Mouse (Mus musculus) monocyte, adult 2 months (primary cell): ENCODE measurements around the gene Elovl5.
"Not testable (repeated sequence)": the region's sequence is repeated elsewhere in the genome, so short reads cannot be mapped to it uniquely, and the experiment has no call there.

Source experiments
- DNase-seq, 2 experiments: peaks; one replicate each; pipeline ENCODE4 v3.0.0; 2022; ENCODE audit warnings: low spot score in 2 of 2, low read depth in 1 of 2

Elovl5 gene

DNA sequence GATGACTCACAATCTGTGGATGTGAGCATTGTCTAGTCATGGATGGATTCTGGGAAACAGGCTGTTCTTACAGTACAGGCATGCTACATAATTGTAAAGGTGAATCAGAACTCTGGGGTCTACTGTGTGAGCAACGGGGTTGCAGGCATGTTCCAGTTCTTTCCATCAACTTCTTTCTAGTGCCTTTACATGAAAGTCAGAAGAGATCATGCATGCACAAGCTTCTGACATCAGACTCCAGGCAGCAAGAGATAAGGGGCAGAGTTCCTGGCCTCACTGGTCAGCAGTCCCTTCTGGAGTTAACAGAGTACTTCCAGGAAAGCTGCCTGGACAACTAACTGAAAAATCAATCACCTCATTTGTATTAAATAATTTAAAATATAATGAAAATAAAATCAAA is 75.9 kb downstream of the Elovl5 start:
- DNase-seq: no peak

DNA sequence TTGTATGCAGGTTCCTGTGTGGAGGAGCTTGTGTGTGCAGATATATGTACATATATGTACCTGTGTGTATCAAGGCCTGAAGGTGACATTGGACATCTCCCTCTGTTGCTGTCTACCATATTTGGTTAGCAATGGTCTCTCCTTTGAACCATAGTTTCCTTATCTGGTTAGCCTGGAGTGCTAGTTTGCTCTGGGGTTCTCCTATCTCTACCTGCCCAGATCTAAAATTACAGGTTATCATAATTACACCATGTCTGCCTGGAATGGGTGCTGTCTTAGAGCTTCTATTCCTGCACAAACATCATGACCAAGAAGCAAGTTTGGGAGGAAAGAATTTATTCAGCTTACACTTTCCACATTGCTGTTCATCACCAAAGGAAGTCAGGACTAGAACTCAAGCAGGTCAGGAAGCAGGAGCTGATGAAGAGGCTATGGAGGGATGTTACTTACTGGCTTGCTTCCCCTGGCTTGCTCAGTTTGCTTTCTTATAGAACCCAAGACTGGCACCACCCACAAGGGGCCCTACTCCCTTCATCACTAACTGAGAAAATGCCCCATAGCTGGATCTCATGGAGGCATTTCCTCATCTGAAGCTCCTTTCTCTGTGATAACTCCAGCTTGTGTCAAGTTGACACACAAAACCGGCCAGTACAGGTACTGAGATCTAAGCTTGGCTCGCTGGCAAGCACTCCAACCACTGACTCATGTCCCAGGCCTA is 76.5 kb downstream of the Elovl5 start:
- DNase-seq: not testable (repeated sequence)

DNA sequence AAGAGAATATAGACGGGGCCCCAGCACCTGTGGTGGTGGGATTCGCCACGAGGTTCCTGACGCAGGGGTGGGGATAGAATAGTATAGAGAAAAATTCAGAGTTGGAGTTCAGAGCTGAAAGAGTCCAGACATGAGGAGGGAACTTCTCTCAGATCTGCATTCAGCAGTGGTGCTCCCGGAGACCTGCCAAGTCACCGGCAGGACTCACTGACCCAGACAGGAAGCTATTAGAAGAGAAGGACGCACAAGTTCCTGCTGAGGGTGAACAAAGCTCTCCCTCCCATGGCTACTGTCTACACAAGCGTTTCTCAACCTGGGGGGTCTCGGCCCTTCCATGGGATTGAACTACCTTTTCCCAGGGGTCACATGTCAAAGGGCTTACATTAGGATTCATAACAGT is 78.1 kb downstream of the Elovl5 start:
- DNase-seq: no peak

DNA sequence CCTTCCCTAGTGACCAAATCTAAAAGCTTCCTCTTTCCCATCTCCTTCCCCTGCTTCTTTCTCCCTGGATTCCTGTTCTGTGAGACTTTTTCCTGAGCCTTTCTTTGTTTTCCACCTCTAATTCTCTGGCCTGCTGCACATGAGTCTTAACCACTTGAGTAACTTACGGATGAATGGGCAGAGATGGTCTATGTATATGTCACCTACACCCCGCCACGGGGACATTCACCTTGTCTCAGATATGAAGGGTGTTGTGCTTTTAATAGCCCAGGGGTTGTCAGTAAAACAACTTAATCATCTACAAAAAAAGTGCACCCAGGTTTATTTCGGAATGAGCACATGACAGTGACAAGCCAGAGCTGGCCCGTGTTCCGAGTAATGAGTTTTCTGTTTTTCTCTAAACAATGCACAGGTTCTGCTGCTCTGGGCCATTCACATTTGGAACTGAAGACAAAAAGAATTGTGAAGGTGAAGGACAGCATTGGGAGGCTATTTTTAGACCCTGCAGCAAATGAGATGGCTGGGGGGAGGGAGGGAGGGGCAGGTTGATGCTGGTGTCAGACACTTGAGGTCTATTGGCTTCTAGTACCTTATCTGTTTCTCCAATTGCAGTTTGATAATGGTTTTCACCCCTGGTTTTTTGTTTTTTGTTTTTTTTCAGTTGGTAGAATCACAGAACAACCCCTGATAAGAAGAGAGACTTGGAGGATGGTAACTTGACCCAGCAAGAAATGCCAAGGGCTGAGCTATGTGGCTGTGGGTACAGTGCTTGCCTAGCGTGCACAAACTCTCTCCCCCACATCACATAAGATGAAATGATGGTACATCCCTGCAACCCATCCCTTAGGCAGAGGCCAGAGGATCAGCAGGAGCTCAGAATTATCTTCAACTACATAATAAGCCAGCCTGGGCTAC is 83.7 kb downstream of the Elovl5 start:
- DNase-seq: no peak

DNA sequence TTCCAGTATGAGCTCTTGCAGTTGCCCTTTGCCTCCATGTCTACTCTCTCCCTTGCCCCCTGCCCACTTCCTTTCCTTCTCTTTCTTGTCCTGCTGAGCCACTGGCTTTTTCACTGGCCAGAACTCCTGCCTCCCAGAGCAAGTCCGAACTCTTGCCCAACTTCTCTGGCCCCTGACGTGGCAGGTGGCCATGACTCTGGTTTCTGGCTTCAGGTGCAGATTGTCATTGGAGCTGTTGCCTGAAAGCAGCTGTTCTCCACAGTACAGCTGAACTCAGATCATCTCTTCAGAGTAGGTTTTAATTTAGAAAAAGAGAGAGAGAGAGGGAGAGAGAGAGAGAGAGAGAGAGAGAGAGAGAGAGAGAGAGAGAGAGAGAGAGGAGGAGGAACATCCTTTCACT is 86.1 kb downstream of the Elovl5 start:
- no peak for DNase-seq

DNA sequence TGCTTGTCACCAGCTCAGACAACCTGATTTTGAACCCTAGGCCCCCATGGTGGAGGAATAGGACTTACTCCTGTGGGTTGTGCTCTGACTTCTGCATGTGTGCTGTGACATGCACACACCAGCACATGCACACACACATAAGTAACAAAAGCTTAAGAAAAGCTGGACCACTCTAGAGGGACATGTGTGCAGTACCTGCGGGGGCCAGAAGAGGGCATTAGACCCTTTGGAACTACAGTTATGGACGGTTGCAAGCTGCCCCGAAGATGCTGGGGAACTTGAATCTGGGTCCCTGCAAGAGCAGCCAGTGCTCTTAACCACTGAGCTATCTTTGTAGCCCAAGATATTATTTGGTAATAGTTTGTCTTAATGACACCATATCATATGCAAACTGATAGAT is 88.3 kb downstream of the Elovl5 start:
- DNase-seq: peak in 1 of 2 experiments; percentile 26

DNA sequence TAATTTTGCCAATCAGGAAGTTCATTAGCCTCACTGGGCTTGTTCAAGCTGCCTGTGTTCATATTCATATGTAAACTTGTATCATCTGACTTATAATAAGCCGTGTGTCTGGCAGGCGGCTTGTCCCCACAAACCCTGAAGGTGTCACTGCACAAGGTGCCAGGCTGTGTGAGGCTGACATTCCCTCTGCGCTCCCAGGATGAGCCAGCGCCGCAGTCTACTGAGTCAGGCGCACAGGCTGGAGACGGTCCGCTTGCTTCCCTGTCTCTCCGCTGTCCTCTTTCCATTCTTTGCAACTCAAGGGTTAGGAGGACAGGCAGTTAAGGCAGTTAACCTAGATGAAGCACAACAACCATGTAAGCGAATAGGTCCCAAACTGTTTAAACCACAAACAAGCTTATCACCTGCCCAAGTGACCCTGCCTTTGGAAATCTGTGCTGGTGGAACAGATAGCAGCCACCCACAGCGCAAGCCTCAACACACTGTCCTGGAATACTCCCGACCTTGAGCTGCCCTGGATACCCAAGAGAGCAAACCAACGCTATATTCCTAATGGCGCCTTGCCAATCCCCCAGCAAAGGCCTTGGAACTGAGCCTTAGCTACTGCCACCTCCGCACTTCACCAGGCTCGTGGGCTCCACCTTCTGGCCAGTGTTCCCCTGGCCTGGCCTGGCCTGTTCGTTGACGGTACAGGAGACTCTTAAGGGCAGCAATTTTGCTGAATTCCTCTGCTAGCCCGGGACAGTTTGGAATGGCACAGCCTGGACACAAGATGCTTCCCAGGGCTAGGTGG is 89.2 kb downstream of the Elovl5 start:
- peak; percentile 9 to 52 for DNase-seq

DNA sequence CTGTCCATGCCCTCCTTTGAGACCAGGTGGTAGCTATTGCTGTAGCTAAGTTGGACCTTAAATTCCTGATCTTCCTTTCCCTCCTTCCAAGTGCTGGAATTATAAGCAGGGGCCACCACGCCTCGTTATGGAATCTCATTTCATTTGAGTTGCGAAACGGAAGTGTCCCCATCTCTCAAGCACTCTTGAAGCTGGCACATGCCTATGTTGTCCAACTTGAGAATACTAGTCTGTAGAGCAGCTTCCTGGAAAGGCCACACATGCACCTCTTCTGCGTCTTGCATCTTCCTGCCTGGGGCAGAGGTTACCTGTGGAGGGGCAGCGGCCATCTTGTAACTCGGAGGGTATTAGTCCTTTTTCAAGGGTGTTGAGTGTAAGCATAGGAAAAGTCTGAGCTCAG is 92.2 kb downstream of the Elovl5 start:
- no peak for DNase-seq

DNA sequence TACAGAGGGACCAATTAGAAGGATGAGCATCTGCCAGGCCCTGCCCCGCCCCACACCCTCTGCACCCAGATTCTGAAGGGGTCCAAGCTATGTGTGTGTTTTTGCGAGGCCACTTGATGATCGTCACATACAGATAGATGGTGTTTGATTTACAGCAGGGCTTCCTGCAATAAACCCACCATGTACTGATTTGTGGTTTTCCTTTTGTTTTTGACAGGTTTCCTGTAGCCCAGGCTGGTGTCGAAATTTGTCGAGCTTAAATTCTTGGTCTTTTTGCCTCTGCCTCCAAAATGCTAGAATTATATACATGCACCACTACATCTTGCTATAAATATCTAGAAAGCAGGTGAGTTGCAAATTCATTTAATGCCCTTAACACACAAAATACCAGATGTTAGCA is 93.0 kb downstream of the Elovl5 start:
- DNase-seq: no peak

DNA sequence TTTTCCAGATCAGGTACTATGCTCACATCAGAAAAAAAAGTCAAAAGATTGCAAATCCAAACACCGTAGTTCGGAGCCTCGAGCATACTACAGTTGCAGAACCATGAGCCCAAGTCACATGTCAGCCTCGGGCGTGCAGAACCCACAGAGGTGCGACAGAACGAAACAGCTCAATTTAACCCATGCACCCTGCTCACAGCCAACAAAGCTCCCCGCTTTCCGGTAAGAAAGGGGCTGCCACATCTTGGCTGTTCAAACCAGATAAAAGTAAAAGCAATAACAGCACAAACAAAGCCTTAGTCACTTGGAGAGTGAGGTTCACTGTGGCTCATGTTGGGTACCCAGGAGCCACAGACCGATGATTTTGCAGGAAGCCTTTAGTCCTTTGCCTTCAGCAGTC is 93.5 kb downstream of the Elovl5 start:
- DNase-seq: no peak

DNA sequence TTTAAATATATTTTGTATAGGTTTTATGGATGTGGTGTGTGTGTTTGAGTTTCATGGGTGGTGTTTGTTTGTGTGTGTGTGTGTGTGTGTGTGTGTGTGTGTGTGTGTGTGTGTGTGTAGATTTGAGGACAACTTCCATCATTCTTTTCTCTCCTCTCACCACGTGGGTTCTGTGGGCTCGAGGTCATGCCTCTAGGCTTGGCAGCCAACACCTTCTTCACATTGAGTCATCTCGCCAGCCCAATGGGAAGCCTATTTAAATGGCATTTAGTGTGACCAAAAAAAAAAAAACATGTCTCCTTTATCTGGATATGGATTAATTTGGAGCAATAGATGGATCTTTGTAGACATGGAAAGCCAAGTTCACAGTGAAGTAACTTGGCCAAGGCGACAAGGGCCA is 94.9 kb downstream of the Elovl5 start:
- no peak for DNase-seq

DNA sequence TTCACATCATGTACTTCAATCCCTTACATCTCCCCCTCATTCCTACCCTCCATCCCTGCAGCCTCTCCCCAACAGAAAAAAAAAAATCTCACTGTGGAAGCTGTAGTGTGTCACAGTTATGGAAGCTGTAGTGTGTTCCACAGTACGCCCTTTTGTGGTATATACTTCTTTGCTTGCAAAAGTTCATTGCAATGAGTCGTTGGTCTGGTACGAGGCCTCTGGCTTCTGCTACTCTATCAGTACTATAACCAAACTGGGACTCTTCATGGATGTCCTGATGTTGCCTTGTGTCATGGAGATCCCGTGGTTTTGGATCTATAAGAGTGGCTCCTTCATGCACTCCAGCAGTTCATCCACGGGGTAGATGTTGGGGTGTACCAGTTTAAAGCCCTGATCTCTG is 95.5 kb downstream of the Elovl5 start:
- no peak for DNase-seq

DNA sequence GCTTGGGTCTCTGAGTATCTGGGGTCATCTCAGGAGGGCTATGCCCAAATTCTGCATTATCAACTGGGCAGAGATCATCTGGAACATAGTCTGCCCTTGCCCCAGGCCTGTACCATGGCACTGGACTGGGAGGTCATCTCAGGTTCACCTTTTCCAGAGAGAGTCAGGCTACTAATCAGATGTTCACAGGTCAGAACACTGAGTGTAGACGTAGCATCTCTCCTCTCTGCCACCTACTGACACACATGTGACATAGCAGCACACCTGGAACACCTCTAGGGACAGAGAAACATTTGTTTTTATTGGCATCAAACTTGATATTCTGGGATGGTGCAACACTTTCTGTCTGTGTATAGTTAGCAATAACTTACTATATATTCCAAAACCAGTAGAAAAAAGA is 96.6 kb downstream of the Elovl5 start:
- DNase-seq: no peak

DNA sequence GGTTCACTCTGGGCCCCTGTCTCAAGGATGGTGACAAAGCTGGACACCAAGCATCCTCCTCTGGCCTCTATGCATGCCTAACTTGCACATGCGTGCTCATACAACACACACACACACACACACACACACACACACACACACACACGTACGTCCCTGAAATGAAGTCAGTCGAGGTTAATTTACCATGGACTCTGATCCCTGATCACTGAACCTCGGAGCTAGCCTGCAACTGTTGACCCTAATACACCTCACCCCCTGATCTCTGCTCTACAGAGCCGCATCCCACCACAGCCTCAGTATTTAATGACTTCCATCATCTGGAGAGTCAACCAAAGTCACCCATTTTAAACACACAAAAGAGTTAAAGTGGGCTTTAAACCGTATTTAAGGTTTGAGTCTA is 98.7 kb downstream of the Elovl5 start:
- no peak for DNase-seq

DNA sequence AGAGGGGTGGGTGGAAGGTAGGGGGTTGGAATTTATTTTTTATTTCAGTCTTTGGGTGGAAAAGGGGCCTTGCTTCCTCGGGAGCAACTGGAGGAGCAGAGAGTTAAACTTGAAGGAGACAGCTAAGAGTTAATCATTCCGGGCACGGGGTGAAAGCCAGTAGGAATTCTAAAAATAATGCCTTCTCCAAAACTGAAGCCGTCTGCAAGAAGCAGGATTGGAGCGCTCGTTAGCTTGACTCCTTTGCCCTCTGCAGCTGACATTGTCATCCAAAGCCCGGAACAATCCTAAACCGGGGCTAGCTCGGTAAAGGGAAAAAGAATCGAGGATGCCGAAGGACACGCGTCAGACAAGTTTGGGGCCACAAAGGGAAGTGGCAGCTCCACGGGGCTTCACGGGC is 99.1 kb downstream of the Elovl5 start:
- DNase-seq: no peak

DNA sequence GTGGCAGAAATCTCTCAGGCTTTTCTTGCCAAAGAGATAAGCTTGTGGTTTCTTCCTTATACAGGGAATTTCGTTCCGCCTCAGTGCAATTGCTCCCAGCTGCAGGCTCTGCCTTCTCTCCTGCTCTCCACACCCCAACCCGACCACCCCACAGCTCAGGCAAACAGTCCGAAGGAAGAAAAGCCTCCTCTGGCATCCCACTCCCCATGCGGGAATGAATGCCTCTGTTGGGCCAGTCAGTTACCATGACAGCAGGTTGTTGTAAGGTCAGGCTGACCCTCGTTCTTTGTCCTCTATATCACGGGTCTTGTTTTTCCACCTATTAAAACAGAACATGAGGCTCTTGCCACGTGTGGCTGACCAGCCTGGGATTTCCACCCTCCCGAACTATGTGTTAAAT is 104.1 kb downstream of the Elovl5 start:
- no peak for DNase-seq

DNA sequence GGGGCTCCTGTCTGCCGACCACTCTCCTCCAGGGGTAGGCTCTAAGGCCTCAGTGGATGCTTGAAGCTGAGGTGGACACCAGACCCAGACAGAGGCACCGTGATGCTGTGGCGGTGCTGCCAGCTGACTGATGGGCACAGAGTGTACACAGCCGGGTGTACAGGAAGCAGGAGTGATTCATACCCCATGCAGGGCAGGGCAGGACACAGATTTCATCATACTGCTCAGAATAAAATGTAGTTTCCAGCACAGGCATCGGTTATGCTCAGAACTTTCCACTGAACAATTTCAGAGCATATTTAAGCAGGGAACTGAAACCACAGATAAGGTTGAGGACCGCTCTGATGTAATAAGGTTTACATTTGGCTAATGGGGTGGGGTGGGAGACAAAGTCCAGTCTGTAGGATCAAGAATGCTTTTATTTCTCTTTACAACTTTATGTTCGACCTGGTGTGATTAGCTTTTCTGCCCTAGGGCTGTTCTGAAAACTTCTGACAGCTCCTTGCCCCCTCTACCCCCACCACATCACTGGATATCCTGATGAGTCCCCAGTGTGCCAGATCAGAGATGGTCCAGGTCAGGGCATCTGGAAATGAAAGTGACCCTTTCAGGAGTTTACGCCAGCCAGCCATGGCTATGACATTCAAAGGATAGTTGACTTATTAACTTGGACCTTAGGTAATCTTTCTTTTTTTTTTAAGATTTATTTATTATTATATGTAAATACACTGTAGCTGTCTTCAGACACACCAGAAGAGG is 105.2 kb downstream of the Elovl5 start:
- DNase-seq: peak; percentile 69 to 70

DNA sequence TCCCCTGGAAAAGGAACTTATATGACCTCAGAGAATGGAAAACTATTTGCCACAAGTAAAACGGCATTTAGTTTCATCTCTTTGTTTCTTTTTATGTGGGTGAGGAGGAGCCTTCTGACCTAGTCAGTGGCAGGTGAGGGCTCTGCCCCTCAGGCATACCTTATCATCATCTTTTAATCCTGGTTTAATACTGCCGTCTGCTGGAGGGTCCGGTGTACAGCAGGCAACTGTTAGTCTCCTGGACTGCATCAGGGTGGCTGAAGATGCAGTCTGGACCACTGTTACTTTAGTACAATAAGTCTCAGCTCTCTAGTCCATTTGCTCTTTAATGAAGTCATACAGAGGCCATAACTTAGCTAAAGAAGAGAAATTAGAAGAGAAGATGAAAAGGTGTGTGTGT is 107.7 kb downstream of the Elovl5 start:
- no peak for DNase-seq

DNA sequence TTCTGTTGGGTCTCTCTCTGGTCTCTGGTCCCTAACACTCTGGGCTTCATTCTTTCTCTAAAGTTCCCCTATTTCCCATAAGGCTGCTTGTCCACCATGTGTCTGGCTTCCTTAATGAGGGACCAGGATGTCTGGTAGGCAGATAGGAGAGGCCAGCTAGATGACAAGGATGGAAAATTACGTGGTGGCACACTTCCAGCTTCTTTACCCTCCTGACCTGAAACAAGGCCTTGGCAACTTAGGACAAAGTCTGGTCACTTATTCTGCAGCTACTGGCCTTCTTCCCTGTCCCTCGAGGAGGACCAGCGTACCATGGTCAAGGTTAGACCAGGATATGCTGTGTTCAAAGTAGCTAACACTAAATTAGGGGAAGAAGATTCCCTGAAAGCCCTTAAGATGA is 109.9 kb downstream of the Elovl5 start:
- no peak for DNase-seq

DNA sequence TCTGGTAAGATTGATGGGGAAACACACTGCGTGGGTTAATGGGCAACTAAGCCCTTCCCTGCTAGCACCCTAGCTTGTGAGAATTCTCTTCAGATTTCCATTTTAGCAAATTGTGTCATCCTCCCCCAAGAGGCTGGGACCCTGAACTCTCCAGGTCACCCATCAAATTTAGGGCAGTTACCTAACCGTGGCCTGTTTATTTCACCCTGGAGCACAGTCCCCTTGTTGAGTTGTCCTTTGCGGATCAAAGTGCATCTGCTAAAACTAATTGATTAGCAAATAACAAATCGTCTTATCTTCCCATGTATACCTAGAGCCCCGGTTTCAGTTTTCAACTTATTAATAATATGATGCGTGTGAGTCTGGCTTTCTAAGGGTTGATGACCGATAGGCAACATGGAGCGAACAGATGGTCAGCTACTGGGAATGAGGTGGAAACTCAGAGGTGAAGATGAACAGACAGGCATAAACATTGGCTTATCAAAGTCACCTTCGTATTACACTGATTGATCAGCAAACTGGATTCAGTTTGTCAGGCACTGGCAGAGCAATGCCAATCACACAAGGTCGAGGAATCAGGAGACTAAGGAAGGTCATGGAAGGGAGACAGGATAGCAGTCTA is 113.8 kb downstream of the Elovl5 start:
- DNase-seq: no peak

DNA sequence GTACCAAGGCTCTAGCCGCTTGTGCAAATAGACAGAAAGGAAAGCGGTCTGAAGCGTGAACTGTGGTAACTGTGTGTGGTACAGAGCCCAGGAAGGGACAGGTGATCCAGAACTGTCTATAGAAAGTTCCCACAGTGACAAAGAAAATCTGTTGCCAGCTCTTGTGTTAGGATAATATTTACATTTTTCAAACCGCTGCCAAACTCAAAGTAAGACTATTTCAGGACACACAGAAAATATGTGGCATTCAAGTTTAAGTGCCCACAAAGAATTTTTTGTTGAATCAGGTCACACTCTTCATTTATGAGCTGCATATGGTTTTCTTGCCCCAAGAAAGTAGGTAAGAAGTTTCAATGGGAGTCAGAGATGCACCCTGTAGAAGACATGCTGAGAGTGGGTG is 115.8 kb downstream of the Elovl5 start:
- no peak for DNase-seq
